Mouse (Mus musculus): ENCODE data around the gene Nup62. TPM values are rescaled to one million over a fixed set of nuclear protein-coding genes. Genes with fewer than 3 reads are reported as not detected.

The Nup62 gene
- polyA plus RNA-seq, 1 experiment from 2014 or later, result 22.4 TPM

DNA sequence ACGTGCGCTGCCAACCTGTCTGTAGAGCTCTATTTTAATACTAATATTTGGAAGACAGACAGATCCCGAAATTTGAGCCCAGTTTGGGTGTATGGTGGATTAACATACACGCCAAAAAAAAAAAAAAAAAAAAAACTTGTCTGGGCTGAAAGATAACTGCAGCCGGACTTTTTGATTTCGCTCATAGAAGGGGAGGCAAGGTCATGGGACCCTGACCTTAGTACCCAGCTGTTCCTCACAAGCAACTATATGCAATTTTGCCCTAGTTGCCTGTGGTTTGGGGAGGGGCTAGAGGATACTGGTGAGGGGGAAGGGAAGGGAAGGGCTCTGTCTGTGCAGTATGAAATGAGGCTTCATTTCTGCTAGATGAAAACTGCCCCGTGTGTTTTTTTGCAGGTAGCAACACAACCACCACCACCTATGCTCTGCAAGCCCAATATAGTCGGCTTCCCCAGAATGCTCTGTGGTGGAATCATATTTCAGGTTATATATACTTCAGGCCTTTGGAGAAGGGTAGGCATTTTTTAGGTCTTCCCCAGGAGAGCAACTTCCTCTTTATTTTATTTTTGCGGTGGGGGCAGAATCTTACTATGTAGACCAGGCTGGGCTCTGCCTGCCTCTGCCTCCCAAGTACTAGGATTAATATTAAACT lies 40.5 kb downstream of the Nup62 start:
- peak overlapping the region; percentile 55; the same call in 1 of the 2 replicates for H3K4me3 ChIP-seq (ENCODE audit: low read depth, low read length)
- H3K27me3 ChIP-seq (ENCODE audit: control insufficient read depth, insufficient read depth, low read length), result no peaks in the 10 kb centered on the region
- H3K4me2 ChIP-seq (ENCODE audit: low read depth, low read length), result peak overlapping the region; percentile 71
- peak overlapping the region; percentile 87 for H3K27ac ChIP-seq (ENCODE audit: low read depth, low read length)
- WGBS, result 75% methylated on average over 9 of the region's 9 CpGs
- no peak for ATAC-seq (ENCODE audit: low read depth)
- H3K9ac ChIP-seq (replicated peaks; ENCODE audit: low read depth, low read length), result 0 out of 2 replicates have a peak overlapping the region, but pooled peaks have one; percentile 2
- no peaks in the 10 kb centered on the region for H3K9me3 ChIP-seq (ENCODE audit: control insufficient read depth, low read length)
- peaks cover 8% of the 10 kb centered on the region; the same call in 1 of the 2 replicates for H3K36me3 ChIP-seq (ENCODE audit: control insufficient read depth, insufficient read depth, low read length)
- H3K4me1 ChIP-seq (ENCODE audit: control insufficient read depth, insufficient read depth, low read length), result peaks cover 27% of the 10 kb centered on the region

DNA sequence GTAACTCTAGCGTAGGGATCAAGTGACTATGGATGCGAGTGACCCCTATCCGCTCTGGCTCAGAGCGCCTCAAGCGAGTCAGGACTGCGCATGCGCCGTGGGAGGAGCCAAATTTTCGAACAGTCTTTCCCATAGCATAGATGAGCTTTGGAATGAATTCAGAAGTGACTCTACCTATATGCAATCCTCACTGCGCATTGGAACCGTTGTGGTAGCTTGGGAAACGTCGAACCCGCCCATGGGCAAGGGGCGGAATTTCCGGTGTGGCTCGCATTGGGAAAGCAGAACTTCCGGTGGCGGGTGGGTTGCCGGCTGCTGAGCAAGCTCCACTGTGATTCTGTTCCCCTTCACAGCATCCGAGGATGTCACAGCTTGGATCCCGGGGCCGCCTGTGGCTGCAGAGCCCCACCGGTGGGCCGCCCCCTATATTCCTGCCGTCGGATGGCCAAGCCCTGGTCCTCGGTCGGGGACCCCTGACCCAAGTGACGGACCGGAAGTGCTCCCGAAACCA lies 41.2 kb downstream of the Nup62 start, which contains the start of gene Pnkp:
TSS of gene Pnkp (plus strand) at position 98 of the 511 bp plus-strand sequence.
- peak; percentile 57 for ATAC-seq (ENCODE audit: low read depth)
- peaks cover 25% of the 10 kb centered on the region for H3K4me1 ChIP-seq (ENCODE audit: control insufficient read depth, insufficient read depth, low read length)

DNA sequence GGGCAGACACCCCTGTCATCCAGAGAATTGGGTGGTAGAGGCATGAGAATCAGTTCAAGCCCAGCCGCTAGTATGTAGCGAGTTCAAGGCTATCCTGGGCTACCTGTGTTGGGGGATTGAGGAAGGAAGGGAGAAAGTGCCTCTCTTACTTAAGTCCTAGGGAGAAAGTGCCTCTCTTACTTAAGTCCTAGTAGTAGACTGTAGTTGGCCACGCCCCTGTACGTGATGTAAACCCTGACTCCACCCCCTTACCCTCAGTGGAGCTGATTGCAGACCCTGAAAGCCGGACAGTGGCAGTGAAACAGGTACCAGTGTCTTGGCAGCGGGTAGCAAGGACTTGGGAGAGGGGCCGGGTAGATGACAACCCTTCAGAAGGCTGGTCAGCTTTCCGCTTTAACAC lies 42.0 kb downstream of the Nup62 start:
- Histone ChIP-seq H3K4me1 (ENCODE audit: control insufficient read depth, insufficient read depth, low read length) (peaks cover 25% of the 10 kb centered on the region), H3K9ac (replicated peaks; ENCODE audit: low read depth, low read length) (peak overlapping the region; percentile 63), H3K27ac (ENCODE audit: low read depth, low read length) (peak overlapping the region; percentile 87; the same call in 1 of the 2 replicates), H3K27me3 (ENCODE audit: control insufficient read depth, insufficient read depth, low read length) (no peaks in the 10 kb centered on the region), H3K36me3 (ENCODE audit: control insufficient read depth, insufficient read depth, low read length) (peaks cover 21% of the 10 kb centered on the region), H3K4me2 (ENCODE audit: low read depth, low read length) (peak overlapping the region; percentile 71), H3K9me3 (ENCODE audit: control insufficient read depth, low read length) (no peaks in the 10 kb centered on the region), H3K4me3 (ENCODE audit: low read depth, low read length) (peak overlapping the region; percentile 55)
- 24% methylated on average over 8 of the region's 8 CpGs for WGBS
- no peak for ATAC-seq (ENCODE audit: low read depth)

More for the DNA sequence above, 41.2 kb downstream of the Nup62 start, which contains the start of gene Pnkp:
- Histone ChIP-seq H3K36me3 (ENCODE audit: control insufficient read depth, insufficient read depth, low read length) (peaks cover 13% of the 10 kb centered on the region), H3K9me3 (ENCODE audit: control insufficient read depth, low read length) (no peaks in the 10 kb centered on the region), H3K9ac (replicated peaks; ENCODE audit: low read depth, low read length) (peak within 1 kb of the TSS; percentile 63), H3K4me2 (ENCODE audit: low read depth, low read length) (peak within 1 kb of the TSS; percentile 71), H3K27me3 (ENCODE audit: control insufficient read depth, insufficient read depth, low read length) (no peaks in the 10 kb centered on the region), H3K4me3 (ENCODE audit: low read depth, low read length) (peak within 1 kb of the TSS; percentile 55), H3K27ac (ENCODE audit: low read depth, low read length) (peak within 1 kb of the TSS; percentile 87)
- WGBS, result under 1% methylated on average over 32 of the region's 32 CpGs

DNA sequence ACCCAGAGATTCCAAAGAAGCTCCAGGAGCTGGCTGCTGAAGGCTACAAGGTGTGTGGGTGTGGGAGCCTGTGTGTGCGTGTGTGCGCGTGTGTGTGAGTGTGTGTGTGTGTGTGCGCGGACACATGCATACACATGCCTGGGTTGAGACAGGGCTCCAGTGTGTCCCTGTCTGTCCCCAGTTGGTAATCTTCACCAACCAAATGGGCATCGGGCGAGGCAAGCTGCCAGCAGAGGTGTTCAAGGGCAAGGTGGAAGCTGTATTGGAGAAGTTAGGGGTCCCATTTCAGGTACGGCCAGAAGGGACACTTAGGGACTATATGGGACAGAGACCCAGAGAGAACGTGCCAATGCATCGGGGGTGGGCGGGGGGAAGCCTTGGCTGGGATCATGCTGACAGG lies 44.0 kb downstream of the Nup62 start:
- WGBS, result 92% methylated on average over 11 of the region's 11 CpGs
- H3K4me1 ChIP-seq (ENCODE audit: control insufficient read depth, insufficient read depth, low read length), result peaks cover 19% of the 10 kb centered on the region
- no peaks in the 10 kb centered on the region for H3K27me3 ChIP-seq (ENCODE audit: control insufficient read depth, insufficient read depth, low read length)
- no peak overlapping the region for H3K9ac ChIP-seq (replicated peaks; ENCODE audit: low read depth, low read length)
- H3K9me3 ChIP-seq (ENCODE audit: control insufficient read depth, low read length), result no peaks in the 10 kb centered on the region
- no peak overlapping the region for H3K27ac ChIP-seq (ENCODE audit: low read depth, low read length)
- no peak overlapping the region for H3K4me3 ChIP-seq (ENCODE audit: low read depth, low read length)
- H3K36me3 ChIP-seq (ENCODE audit: control insufficient read depth, insufficient read depth, low read length), result peaks cover 39% of the 10 kb centered on the region
- ATAC-seq (ENCODE audit: low read depth), result no peak
- no peak overlapping the region for H3K4me2 ChIP-seq (ENCODE audit: low read depth, low read length)

DNA sequence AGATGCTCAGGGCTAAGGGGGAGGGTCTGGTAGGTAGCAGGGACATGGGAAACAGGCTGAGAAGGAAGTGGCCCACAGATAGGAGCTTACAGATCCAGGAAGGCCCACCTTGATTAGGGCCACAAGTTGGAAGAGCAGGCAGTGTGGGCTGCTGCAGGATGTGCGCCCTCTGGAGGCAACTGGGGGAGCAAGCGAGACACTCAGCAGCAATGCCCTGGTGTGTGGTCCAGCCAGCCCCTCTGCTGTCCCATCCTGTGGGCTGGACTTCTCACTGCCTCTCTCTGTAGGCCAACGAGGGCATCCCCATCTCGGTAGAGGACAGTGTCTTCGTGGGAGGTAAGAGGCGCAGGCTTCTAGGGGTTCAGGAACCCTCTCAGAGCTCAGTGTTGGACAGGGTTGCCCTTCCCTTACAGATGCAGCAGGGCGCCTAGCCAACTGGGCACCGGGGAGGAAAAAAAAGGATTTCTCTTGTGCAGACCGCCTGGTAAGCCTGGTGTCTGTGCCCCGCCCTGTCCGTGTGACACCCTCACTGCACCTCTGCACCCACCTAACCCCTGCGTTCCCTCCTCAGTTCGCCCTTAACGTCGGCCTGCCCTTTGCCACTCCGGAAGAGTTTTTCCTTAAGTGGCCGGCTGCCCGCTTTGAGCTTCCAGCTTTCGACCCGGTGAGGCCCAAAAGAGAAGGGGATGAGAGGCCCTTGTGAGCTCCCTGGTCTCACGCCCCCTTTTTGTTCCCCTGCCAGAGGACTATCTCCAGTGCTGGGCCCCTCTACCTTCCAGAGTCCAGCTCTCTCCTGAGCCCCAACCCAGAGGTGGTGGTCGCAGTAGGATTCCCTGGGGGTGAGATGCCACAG lies 44.9 kb downstream of the Nup62 start:
- peak; percentile 26; the same call in 1 of the 2 replicates for ATAC-seq (ENCODE audit: low read depth)

DNA sequence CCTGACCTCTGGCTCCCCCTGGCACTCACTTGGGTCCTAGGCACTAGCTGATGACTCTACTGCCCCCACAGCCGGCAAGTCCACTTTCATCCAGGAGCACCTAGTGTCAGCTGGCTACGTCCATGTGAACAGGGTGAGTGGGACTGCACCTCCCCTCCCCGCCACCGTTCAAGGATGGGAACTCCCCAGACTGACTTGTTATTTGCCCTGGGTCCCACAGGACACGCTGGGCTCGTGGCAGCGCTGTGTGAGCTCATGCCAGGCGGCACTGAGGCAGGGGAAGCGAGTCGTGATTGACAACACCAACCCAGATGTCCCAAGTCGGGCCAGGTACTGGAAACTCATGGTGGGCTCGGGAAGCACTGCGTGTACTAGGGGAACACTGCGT lies 45.5 kb downstream of the Nup62 start:
- H3K9me3 ChIP-seq (ENCODE audit: control insufficient read depth, low read length), result no peaks in the 10 kb centered on the region
- 73% methylated on average over 14 of the region's 14 CpGs for WGBS
- H3K4me3 ChIP-seq (ENCODE audit: low read depth, low read length), result no peak overlapping the region
- H3K9ac ChIP-seq (replicated peaks; ENCODE audit: low read depth, low read length), result no peak overlapping the region
- ATAC-seq (ENCODE audit: low read depth), result no peak
- H3K27me3 ChIP-seq (ENCODE audit: control insufficient read depth, insufficient read depth, low read length), result no peaks in the 10 kb centered on the region
- no peak overlapping the region for H3K27ac ChIP-seq (ENCODE audit: low read depth, low read length)
- no peak overlapping the region for H3K4me2 ChIP-seq (ENCODE audit: low read depth, low read length)
- H3K36me3 ChIP-seq (ENCODE audit: control insufficient read depth, insufficient read depth, low read length), result peaks cover 44% of the 10 kb centered on the region
- H3K4me1 ChIP-seq (ENCODE audit: control insufficient read depth, insufficient read depth, low read length), result peaks cover 23% of the 10 kb centered on the region

More for the DNA sequence above, 44.9 kb downstream of the Nup62 start:
- Histone ChIP-seq H3K4me1 (ENCODE audit: control insufficient read depth, insufficient read depth, low read length) (peaks cover 19% of the 10 kb centered on the region), H3K27ac (ENCODE audit: low read depth, low read length) (no peak overlapping the region; the same call in 1 of the 2 replicates), H3K4me3 (ENCODE audit: low read depth, low read length) (no peak overlapping the region), H3K27me3 (ENCODE audit: control insufficient read depth, insufficient read depth, low read length) (no peaks in the 10 kb centered on the region), H3K36me3 (ENCODE audit: control insufficient read depth, insufficient read depth, low read length) (peaks cover 44% of the 10 kb centered on the region), H3K4me2 (ENCODE audit: low read depth, low read length) (no peak overlapping the region), H3K9ac (replicated peaks; ENCODE audit: low read depth, low read length) (no peak overlapping the region), H3K9me3 (ENCODE audit: control insufficient read depth, low read length) (no peaks in the 10 kb centered on the region)
- WGBS, result 61% methylated on average over 22 of the region's 22 CpGs

DNA sequence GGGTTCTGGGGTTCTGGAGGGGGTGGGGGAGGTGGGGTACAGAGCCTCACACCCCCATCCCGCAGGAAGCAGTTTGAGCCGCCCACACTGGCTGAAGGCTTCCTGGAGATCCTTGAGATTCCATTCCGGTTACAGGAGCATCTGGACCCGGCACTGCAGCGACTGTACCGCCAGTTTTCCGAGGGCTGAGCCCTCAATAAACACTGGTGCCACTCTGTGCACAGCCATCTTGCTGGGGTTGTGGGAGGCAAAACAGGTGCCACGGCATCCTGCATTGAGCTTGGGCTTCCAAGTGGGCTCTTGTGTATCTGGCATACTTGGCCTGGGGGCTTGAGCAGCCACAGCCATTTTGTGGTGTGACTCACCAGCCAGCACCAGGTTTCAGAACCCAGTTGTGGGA lies 46.5 kb downstream of the Nup62 start:
- H3K9ac ChIP-seq (replicated peaks; ENCODE audit: low read depth, low read length), result no peak overlapping the region
- H3K4me2 ChIP-seq (ENCODE audit: low read depth, low read length), result no peak overlapping the region
- no peak overlapping the region for H3K27ac ChIP-seq (ENCODE audit: low read depth, low read length)
- no peak for ATAC-seq (ENCODE audit: low read depth)
- H3K36me3 ChIP-seq (ENCODE audit: control insufficient read depth, insufficient read depth, low read length), result peaks cover 49% of the 10 kb centered on the region
- H3K4me1 ChIP-seq (ENCODE audit: control insufficient read depth, insufficient read depth, low read length), result peaks cover 31% of the 10 kb centered on the region
- WGBS, result 86% methylated on average over 8 of the region's 8 CpGs
- no peaks in the 10 kb centered on the region for H3K27me3 ChIP-seq (ENCODE audit: control insufficient read depth, insufficient read depth, low read length)
- H3K9me3 ChIP-seq (ENCODE audit: control insufficient read depth, low read length), result no peaks in the 10 kb centered on the region
- no peak overlapping the region for H3K4me3 ChIP-seq (ENCODE audit: low read depth, low read length)

DNA sequence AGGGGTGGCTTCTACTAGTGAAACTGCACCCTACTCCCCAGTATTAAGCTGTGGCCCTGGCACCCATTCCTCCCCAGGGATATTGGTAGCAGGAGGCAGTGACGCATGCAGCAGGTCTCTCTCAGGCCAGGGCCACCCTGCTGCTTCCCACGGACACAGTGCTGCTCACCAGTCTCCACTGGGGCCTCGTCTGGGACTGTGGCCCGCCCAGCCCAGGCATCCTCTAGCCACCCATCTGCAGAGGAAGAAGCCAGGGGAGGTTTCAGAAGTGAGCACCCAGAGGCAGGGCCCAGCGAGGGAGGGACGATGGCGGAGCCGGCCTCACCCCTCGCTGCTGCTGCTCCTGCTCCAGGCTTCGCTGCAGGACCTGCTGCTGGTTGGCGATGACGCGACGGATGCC lies 47.3 kb downstream of the Nup62 start:
- no peak for ATAC-seq (ENCODE audit: low read depth)
- Histone ChIP-seq H3K36me3 (ENCODE audit: control insufficient read depth, insufficient read depth, low read length) (peaks cover 49% of the 10 kb centered on the region), H3K4me1 (ENCODE audit: control insufficient read depth, insufficient read depth, low read length) (peaks cover 33% of the 10 kb centered on the region), H3K4me2 (ENCODE audit: low read depth, low read length) (no peak overlapping the region), H3K9me3 (ENCODE audit: control insufficient read depth, low read length) (no peaks in the 10 kb centered on the region), H3K27ac (ENCODE audit: low read depth, low read length) (no peak overlapping the region), H3K27me3 (ENCODE audit: control insufficient read depth, insufficient read depth, low read length) (no peaks in the 10 kb centered on the region), H3K9ac (replicated peaks; ENCODE audit: low read depth, low read length) (no peak overlapping the region), H3K4me3 (ENCODE audit: low read depth, low read length) (no peak overlapping the region)
- 86% methylated on average over 14 of the region's 14 CpGs for WGBS
